Mouse (Mus musculus): Measurements from ENCODE around the gene Tiam1. TPM values are rescaled to one million over a fixed set of nuclear protein-coding genes. Genes with fewer than 3 reads are reported as not detected.

Tiam1 gene
- polyA plus RNA-seq, 1 experiment: 19.3 TPM

DNA sequence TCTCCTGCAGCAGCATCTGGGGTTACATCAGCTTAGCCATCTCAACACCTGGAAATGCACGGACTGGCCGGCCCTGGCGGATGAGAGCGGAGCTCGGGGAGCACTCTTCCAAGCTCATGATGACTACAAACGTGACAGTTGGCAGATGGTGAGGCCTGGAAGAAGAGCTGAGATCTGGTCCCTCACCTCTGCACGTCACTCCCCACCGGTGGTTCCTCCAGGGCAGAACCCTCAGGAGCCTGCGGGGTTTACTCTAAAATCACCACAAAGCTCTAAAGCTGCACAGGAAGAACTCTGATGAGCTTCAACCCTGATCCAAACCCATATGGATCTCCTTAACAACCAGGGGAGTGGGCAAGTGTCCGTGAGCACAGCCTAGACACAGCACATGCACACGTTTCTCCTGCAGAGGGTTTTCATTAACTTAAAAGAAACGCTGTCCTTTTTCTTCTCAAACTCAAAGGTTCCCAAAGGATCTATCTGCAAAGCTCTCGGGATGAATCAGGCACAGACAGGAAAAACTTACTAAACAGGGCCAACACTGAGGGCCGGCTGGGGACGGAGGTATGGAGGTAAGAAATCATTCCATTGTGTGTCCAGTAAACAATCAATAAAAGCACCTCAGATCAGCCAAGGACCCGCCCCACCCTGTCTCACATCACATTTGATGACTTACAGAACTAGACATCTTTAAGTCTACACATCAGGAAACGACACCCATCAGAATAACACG is 120.5 kb downstream of the Tiam1 start:
- TF ChIP-seq POLR2A (IDR thresholded peaks at IDR 0.05; ENCODE audit: borderline replicate concordance, extremely low read depth, insufficient read depth, insufficient read length, poor library complexity, severe bottlenecking): no peak
- TF ChIP-seq CTCF (IDR thresholded peaks at IDR 0.05; ENCODE audit: borderline replicate concordance, extremely low read depth, insufficient read depth, insufficient read length): no peak
- DNase-seq (ENCODE audit: low read depth): no peak

DNA sequence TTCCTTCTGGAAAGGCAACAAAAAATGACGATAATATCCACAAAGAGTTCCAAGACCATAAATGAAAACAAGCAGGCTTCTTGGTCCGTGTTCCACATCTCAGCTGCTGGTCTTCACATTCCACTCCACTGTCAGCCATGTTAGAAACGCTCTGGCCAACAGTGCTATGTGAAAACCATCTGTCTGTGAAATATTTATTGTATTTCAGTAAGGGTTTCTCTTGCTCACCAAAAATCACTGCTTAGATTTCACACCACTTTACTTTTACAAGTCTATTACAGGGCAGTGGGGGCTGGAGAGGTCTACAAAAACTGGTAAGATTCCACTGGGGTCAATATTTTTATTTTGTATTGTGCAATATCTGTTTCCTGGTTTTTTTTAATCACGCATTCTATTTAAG is 127.5 kb downstream of the Tiam1 start:
- TF ChIP-seq POLR2A (IDR thresholded peaks at IDR 0.05; ENCODE audit: borderline replicate concordance, extremely low read depth, insufficient read depth, insufficient read length, poor library complexity, severe bottlenecking) (no peak), CTCF (IDR thresholded peaks at IDR 0.05; ENCODE audit: borderline replicate concordance, extremely low read depth, insufficient read depth, insufficient read length) (no peak)

DNA sequence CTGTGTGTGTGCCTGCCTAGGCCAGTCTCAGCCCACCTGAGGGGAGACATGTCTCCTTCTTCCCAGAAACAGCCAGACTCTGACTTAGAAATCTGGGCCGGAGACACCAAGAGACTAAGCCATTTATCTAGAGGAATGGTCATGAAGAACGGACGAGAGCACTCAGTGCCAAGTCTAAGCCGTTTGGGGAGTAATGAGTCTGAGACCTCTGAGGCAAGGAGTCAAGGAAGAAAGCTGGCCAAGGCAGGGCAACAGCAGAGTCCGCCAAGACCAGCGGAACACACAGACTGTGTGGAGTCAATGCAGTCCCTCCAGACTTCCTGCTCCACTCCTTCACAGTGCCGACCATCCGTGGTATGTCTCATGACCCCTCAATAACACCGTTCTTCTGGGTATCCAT is 129.0 kb downstream of the Tiam1 start:
- TF ChIP-seq POLR2A (IDR thresholded peaks at IDR 0.05; ENCODE audit: borderline replicate concordance, extremely low read depth, insufficient read depth, insufficient read length, poor library complexity, severe bottlenecking) (no peak), CTCF (IDR thresholded peaks at IDR 0.05; ENCODE audit: borderline replicate concordance, extremely low read depth, insufficient read depth, insufficient read length) (no peak)
- DNase-seq (ENCODE audit: low read depth): no peak

More for the DNA sequence above, 127.5 kb downstream of the Tiam1 start:
- DNase-seq (ENCODE audit: low read depth): no peak

DNA sequence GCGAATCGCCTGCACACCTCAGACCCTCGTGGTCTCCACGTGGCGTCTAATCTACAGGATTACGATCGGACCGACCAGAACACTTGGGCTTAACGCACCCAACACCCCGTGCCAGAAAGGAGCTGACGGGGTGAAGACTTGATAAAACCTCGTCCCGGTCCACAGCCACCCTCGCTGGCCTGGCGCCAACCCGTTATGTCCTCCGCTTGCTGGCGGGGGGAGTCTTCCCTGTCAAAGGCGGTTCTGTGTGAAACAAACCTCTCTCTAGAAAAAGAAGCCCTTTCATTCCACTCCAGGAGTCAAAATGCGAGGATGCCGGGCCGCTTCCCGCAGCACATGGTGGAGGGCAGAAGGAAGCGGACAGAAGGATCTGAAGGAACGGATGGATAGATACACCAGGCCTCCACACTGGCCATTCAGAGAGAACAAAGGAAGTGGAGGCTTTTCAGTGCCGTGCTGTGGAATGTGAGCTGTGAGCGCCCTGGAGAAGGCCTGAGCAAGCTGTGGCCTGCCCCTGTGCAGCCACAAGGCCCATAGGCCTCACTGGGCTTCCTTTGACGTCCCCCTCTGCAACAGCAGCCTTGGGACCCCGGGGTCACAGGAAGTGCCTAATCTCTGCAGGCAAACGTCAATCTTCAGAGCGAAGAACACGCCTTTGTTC is 131.9 kb downstream of the Tiam1 start:
- peak; percentile 37 for DNase-seq (ENCODE audit: low read depth)

DNA sequence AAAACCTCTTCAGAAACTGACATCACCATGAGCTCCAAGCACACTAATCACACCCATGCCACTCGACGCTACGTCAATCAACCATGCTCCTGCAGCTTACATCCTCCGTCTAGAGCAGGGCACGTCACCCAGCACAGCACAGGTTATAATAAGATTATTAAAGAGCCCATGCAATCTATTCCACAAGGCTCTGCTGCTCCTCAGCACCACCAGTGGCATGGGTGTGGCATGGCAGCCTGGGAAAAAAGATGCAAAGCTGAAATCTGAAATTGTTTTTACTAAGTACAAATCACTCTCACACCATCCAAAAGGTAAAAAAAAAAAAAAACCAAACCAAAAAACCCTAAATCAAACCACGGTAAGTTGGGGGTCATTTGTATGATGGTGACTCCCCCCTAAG is 135.1 kb downstream of the Tiam1 start:
- no peak for DNase-seq (ENCODE audit: low read depth)
- TF ChIP-seq CTCF (IDR thresholded peaks at IDR 0.05; ENCODE audit: borderline replicate concordance, extremely low read depth, insufficient read depth, insufficient read length) (peak; percentile 28; the same call in 1 of the 2 replicates), POLR2A (IDR thresholded peaks at IDR 0.05; ENCODE audit: borderline replicate concordance, extremely low read depth, insufficient read depth, insufficient read length, poor library complexity, severe bottlenecking) (no peak)

More for the DNA sequence above, 131.9 kb downstream of the Tiam1 start:
- TF ChIP-seq CTCF (IDR thresholded peaks at IDR 0.05; ENCODE audit: borderline replicate concordance, extremely low read depth, insufficient read depth, insufficient read length) (no peak), POLR2A (IDR thresholded peaks at IDR 0.05; ENCODE audit: borderline replicate concordance, extremely low read depth, insufficient read depth, insufficient read length, poor library complexity, severe bottlenecking) (no peak)

DNA sequence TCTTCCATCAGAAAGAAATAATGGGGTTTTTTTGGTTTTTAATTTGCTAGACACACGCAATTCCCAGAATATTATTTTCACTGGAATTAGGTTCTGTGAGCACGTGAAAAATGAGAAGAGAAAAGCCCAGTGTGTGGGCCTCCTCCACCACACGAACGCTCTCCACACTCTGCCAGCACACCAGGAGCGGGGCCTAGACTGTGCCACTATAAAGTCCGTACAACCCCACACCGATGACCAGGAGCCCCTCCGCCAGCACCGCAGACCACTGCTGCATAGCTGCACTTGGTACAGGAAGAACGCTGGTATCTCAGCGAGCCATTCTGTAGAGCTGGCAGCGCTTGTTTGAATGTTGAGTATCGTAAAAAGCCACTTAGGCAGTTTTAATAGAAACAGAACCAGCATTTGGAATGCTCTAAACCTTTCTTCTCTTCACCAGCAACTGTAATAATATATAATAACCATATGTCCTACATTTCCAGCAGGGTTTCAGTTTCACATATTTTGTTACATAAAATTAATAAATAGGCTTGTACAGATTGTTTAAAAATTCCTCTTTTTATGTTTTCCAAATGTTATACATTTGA is 136.1 kb downstream of the Tiam1 start:
- TF ChIP-seq POLR2A (IDR thresholded peaks at IDR 0.05; ENCODE audit: borderline replicate concordance, extremely low read depth, insufficient read depth, insufficient read length, poor library complexity, severe bottlenecking) (no peak), CTCF (IDR thresholded peaks at IDR 0.05; ENCODE audit: borderline replicate concordance, extremely low read depth, insufficient read depth, insufficient read length) (no peak)
- DNase-seq (ENCODE audit: low read depth): no peak

DNA sequence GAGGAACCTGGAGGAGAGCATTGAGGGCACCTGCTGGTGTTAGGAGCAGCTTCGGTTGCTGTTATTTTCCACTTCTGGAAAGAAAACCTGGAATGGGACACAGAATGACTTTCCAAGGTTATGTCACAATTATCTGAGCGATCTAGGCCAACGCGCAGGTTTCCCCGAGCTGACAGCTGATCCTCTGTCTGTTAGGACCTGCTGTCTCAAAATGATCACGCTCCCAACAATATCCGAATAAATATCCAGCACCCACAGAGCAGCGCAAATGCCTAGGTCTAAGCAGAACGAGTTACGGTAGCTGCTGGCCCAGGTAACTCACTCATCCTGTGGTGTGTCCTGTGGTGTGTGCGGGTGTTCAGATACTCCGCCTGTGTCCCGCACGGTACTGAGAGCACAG is 140.0 kb downstream of the Tiam1 start:
- DNase-seq (ENCODE audit: low read depth): no peak
- TF ChIP-seq POLR2A (IDR thresholded peaks at IDR 0.05; ENCODE audit: borderline replicate concordance, extremely low read depth, insufficient read depth, insufficient read length, poor library complexity, severe bottlenecking): no peak
- no peak for TF ChIP-seq CTCF (IDR thresholded peaks at IDR 0.05; ENCODE audit: borderline replicate concordance, extremely low read depth, insufficient read depth, insufficient read length)

DNA sequence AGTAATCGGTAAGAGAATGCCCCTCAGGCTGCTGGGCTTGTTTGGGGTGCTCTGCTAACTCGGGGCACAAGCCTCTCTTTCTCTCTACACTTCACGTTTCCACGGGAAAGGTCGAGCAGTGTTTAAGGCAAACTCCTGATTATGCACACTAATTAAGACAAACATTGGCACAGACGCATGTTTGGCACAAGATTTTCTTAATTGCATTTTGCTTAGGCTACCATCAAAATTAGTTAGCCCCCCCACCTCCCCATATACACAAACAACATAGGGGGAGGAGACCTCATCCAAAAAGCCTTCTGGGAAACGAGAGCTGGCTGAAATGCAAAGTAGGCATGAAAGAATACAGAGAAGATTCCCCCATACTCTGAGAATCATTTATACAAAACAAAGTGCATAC is 148.4 kb downstream of the Tiam1 start:
- TF ChIP-seq POLR2A (IDR thresholded peaks at IDR 0.05; ENCODE audit: borderline replicate concordance, extremely low read depth, insufficient read depth, insufficient read length, poor library complexity, severe bottlenecking) (no peak), CTCF (IDR thresholded peaks at IDR 0.05; ENCODE audit: borderline replicate concordance, extremely low read depth, insufficient read depth, insufficient read length) (no peak)

DNA sequence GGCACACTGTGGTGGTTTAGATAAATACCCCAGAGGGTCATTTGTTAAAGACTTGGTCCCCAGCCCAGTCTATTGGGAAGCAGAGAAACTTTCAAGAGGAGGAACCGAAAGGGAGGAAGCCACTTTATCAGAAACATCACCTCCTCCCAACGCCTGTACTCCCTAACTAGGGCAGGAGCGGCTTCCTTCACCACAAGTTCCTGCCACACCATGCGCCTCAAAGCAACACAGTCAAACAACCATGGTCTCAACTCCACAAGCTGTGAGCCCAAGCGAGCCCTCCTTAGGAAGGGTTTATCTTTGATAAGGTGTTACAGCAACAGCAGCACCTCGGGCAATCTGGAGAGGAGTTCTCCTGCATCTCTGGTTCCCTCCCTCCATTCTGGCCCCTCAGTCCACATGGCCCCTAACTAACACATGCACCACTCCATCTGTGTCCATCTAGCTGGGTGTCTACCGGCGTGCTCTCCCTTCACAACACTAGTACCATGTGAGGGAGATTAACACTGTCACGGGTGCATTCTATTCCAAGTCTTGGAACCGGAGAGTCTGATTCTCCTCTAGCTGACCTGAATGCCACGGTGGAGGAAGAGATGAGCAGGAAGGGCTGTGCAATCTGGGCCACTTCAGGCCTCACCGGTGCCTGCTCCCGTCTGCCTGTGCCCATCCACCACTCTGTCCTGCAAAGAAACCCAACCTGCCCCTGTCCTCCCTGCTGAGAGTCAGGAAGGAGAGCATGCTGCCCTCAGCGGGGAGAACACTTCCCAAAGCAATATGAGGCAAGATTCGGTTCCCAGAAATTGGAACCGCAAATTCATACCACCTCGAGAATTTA is 149.4 kb downstream of the Tiam1 start:
- TF ChIP-seq CTCF (IDR thresholded peaks at IDR 0.05; ENCODE audit: borderline replicate concordance, extremely low read depth, insufficient read depth, insufficient read length): no peak
- no peak for TF ChIP-seq POLR2A (IDR thresholded peaks at IDR 0.05; ENCODE audit: borderline replicate concordance, extremely low read depth, insufficient read depth, insufficient read length, poor library complexity, severe bottlenecking)
- no peak for DNase-seq (ENCODE audit: low read depth)

More for the DNA sequence above, 148.4 kb downstream of the Tiam1 start:
- peak; percentile 81 for DNase-seq (ENCODE audit: low read depth)

DNA sequence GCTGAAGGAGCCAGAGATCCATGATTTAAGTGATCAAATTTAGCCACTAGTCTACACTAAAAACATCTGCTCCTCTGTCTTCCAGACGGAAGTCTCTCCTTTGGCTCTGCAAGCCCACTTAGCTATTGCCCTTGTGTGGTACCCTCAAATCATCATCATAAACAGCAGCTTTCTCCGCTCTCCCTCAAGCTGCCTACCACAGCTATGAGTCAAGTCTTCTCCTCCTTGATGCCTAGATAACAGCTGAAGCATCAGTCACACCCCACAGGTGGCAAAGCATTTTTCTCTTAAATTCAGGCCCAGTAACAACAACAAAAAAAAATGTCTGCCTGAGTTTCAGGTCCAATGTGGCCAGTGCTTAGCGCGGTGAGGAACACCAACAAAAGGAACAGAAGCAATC is 150.1 kb downstream of the Tiam1 start:
- DNase-seq (ENCODE audit: low read depth): no peak

DNA sequence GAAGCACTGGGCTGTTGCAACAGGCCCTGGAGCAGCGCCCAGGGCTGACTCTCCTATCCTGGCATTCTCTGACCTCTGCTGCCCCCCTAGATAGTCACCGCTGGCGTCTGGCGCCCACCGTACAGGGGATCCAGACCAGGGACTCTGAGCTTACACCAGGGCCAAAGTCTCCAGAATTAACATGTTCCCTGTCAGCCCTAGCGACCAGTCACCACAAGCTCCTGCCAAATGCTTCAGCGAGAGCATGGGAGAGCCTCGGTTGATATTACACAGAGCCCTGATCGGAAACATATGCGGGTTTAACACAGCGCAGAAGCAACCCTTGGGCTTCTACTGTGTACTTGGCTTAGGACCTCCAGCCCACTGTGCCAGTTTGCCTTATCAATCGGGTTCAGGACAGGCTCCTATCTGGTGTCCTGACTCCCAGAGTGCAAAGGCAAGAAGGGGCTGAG is 151.8 kb downstream of the Tiam1 start:
- TF ChIP-seq CTCF (IDR thresholded peaks at IDR 0.05; ENCODE audit: borderline replicate concordance, extremely low read depth, insufficient read depth, insufficient read length): no peak
- TF ChIP-seq POLR2A (IDR thresholded peaks at IDR 0.05; ENCODE audit: borderline replicate concordance, extremely low read depth, insufficient read depth, insufficient read length, poor library complexity, severe bottlenecking): no peak
- DNase-seq (ENCODE audit: low read depth): no peak

More for the DNA sequence above, 150.1 kb downstream of the Tiam1 start:
- TF ChIP-seq CTCF (IDR thresholded peaks at IDR 0.05; ENCODE audit: borderline replicate concordance, extremely low read depth, insufficient read depth, insufficient read length): no peak
- TF ChIP-seq POLR2A (IDR thresholded peaks at IDR 0.05; ENCODE audit: borderline replicate concordance, extremely low read depth, insufficient read depth, insufficient read length, poor library complexity, severe bottlenecking): no peak

All from brain, embryonic 14.5 days (tissue).